Mouse (Mus musculus) adrenal gland, adult 8-10 months (tissue): ENCODE measurements around the gene Slc51a. TPM values are rescaled to one million over a fixed set of nuclear protein-coding genes. Genes with fewer than 3 reads are reported as not detected.

ENCODE experiments used
- DNase-seq: peaks from one replicate; pipeline ENCODE4 v3.0.0; 2022
- total RNA-seq, 4 experiments: library from RNA; stranded (reverse); gene quantifications; 2 replicates each; pipeline ENCODE4 v1.2.4; 2022

Slc51a gene
- total RNA-seq: under 1 TPM; 0.22 to 0.34 (median 0.27) TPM

DNA sequence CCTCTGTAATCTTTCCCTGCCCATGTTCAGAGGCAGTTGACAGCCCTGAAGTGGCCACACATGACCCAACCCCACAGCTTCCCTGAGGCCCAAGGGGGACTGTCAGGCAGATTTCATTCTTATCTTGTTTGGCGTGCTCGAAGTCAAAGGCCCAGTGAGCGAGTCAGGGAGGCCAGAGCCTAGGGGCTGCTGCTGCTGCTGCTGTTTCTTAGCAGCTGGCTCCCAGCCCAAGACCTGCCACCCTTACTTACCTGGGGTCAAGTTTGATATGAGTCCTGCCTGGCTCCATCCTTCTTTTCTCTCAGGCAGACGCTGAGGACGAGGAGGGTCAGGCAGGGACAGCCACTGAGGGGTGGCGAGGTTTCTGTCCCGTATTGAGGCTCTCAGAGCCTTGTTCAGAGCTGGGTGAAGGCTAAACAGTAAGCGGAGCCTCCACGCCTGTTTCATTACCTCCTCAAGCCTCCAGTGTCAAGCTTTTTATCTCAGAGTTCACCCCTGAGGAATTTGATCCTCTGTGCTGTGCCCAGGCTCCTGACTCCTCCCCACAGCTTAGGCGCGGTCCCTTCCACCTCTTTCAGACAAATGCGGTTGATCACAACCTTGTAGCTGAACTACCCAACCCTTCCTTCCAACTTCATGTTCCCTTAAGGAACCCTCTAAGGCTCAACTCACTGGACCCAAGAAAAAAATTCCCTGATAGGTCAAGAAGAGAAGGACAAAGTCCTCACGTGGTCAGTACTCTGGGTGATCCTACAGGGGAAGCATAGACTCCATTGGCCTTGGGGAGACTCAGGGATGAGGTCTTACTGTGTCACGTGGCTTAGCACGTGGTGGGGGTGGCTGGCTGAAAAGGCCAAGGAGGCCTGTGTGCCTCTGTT is at the start of gene Slc51a:
Gene Slc51a (minus strand): TSS at position 646 of the 878 bp plus-strand sequence.
- no peak for DNase-seq

DNA sequence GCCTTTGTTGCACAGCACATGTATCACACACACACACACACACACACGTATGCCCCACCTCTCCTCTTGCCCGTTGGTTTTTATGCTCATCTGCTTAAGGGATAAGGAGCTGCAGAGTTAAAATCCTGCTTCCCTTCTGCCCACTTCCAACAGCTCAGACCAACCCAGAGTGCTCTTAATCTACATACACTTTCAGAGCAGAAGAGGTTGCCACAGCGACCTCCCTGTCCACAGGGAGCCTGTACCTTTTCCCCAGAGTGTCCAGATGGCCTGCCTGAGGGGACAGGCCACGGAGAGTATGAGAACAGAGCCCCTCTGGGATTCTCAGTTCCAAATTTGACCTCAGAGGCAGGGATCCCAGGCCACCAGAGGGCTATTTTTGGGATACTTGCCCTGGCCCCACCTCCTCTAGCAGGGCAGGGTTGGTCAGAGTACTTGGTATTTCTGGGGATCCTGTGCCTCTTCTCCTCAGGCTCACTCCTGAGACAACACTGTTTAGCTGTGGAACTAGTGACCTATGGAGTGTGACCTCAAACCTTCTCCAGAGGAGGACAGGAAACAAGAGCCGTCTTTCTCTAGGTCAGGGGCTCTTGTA is 47.6 kb upstream of the Slc51a start:
- no peak for DNase-seq

DNA sequence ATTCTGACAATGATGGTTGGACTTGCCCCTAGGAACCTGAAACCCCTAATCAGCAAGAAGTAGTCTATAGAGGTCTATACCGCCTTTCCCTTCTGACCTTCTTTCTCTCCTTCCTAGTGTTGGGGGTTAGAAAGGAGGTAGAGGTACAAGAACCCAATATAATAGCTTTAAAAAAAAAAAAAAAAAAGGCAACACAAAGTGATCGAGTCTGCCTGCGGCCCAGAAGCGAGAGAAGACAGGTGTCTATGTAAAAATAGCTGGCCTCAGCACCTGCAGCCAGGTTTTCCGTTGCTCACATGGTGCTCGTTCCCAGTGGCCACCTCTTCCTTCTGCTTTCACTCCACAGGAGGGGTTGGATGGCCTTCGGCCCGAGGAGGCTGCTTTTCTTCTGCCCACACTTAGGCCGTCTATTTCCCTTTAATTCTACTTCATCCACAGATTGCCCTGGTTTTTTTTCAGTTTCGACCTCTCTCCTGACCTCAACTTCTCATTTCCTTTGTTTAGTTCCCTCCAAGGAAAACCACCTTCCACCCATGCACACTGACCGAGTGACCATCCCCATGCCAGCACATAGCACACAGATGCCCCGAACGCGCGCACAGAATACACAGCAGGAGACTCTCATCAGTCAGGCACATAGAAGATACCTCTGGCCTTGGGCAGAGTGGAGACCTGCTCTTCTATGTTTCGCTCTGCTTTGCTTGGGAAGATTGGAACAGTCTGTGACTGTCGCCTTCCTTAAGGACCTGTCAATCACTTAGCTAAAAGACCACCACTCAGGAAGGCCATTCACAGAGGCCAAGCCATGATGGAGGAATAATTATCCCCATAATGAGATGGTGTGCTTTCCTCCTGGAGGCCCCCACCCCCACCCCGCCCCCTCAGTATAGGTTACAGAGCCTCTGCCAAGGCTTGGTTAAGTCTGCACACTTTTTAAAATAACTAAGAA is 45.5 kb upstream of the Slc51a start:
- DNase-seq: no peak

- DNase-seq: no peak
These were observed 39.2 kb upstream of the Slc51a start for GRCm38 (mm10) chr16:32526906-32527305.

DNA sequence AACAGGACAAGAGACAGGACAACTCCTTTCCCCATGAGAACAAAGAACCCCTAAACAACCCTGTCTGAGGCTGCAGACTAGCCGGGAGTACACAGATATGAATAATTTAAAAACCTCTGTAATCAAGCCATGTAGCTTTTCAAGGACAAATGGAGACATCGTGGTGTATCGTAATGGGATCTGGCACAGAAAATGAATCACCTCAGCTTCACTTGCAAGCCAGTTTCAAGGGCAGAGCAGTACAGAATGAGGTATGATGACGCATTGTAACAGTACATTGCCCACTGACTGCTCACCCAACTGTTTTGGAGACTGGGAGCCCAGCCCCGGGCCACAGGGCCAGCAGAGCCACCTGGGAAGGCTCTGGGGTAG is 36.6 kb upstream of the Slc51a start:
- DNase-seq: peak; percentile 71

DNA sequence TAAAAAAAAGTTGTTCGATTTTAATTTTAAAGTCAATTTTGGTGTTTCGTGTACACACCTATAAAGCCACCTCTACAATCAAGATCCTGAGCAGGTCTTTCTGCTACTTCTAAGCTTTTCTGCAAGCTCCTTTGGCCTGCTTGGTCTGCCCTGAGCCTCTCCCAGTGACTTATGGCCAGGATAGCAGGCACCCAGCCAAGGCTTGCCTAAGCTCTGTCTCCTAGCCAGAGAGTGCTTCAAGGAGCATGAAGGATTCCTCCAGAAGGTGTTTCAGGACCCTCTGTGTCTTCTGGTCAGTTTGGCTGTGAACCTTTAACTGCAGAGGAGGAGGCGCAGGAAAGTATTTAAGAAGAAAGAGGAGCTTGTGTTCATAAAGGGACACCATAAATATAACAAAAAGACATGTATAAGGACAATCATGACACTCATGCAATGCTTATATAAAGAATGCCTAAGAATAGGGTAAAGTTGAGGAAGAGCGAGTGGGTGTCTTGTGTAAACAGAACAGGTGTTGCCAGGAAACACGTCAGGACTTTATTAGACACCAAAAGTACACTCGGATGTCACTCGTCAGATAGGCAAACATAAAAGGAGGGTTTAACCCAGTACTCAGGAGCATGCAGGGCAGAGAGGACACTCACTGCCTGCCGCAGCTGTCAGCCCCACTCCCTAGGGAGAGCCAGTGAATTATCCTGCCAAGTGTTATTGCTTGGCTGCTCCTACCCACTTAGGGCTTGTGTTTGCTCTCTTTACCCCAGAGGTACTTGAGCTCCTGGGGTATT is 36.0 kb upstream of the Slc51a start:
- DNase-seq: peak; percentile 80

GRCm38 (mm10) chr16:32522578-32523194 is 35.0 kb upstream of the Slc51a start:
- no peak for DNase-seq

DNA sequence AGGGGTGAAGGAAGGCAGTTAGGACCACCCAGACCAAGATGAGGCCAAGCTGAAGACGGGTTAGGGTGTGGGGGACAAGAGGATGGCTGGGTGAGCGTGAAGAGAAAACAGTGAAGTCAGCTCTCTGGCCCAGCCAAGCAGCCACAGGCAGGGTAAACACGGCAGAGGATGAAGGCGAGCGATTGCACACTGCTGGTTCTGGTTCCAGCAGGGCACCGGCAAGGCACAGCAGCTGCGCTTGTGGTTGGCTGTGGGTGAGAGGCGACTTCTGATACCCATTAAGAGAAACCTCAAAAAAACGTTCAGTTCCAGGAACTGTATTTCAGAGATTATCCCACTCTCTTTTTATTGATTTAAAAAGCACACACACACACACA is 32.7 kb upstream of the Slc51a start:
- DNase-seq: no peak

GRCm38 (mm10) chr16:32519656-32520371 is 32.1 kb upstream of the Slc51a start:
- no peak for DNase-seq

DNA sequence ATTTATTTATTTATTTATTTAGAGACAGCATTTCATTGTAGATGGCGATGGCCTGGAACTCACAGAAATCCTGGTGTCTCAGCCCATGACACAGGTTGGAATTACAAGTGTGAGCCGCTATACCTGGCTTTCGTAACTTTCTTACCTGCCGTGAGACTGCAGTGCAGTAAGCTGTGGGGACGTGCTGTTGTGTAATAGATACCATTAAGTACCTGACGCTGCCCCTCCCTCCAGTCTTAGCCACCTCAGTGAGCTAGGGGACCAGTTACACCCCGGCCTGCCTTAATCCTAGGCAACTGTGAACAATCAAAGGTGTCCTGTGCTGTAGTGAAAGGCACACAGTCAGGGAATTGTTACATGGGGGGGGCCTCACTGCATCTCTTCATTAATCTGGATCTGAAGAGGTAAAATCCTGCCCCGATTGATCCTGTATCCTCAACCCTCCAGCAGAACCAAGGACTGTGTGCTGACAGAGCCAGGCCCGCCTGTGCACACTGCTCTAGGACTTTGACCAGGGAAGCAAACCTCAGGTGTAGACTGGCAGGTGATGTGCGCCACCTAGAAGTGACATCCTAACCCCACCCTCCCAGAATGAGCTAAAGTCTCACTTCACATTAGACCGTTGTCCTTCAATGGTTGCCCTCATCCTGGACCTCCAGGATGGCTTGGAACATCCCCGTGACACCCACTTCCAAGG is 30.3 kb upstream of the Slc51a start:
- no peak for DNase-seq

DNA sequence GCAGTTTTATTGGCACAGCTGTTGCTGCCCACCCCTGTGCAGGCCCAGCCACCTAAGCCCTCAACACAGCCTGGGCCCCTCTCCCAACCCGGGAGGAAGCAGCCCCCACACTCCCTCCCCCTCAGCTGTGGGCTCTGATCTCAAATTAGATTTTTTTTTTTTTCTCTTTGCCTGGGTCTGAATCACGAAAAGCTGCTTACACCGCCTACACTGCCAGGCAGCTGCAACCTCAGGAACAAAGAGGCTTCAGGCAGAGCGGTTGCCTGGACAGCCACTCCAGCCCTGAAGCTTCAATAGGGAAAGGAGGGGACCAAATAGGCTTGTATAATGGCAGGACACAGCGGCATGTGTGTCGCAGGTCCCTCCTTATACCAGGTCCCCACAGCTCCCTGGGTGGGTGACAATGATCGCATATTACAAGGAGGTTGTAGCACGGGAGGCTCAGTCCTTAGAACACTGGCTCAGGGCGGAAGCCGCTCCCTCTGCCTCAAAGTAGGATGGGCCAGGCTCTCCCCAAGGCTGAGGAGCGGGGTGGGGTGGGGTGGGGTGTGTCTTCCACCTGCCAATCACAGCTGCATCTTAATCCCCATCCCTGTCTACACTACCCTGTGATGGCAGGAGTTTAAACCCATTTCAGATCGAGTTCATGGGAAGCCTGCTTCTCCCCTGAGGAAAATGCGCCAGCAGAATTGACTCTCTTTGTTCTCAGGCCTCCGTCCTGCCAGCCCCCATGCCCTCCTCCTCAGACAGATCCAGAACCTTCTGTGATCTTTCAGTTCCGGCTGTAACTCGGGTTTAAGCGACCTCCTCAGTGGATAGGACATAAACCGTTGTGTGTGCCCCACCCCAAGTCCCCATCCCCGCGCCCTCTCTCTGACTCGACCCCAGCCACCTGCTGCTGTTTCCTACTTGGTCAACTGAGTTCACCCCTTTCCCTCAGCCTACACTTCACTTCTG is 28.6 kb upstream of the Slc51a start:
- no peak for DNase-seq

DNA sequence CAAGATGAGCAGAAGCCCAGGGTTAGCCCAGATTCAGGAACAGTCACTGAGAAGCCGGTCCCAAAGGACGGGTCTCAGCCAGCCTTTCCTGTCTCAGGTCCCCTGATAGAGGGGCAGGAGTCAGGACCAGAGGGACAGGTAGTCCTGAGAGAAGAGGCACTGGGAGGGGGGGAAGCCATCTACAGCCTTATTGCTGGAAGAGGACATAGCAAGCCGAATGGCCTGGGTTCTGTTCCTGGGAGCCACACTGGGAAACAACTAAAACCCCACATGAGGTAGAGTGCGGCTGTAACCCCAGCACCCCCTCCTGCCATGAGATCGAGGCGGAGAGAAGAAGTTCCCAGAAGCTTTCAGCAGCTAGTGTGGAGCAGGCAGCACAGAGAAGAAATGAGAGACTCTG is 26.3 kb upstream of the Slc51a start:
- DNase-seq: no peak

- DNase-seq: no peak
These were observed 25.7 kb upstream of the Slc51a start for GRCm38 (mm10) chr16:32513401-32513800.

DNA sequence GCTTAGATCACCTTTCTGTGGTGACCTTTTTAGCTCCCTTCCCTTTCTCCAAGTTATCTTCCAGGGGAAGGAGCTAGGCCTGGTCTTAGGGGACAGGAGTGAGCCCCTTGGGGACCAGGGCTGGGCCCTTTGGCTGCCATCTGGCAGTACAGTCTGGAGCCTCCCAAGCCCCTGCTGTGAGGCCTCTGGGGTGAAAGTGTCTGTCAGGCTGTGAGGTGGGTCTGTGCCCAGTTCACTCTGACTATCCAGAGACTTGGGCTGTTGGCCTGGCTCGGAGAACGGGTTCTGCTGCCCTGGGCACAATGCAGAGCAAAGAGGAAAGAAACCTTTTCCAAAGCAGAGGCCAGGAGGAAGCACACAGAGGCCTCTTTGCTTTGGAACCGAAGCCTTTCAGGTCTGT is 25.2 kb upstream of the Slc51a start:
- no peak for DNase-seq

DNA sequence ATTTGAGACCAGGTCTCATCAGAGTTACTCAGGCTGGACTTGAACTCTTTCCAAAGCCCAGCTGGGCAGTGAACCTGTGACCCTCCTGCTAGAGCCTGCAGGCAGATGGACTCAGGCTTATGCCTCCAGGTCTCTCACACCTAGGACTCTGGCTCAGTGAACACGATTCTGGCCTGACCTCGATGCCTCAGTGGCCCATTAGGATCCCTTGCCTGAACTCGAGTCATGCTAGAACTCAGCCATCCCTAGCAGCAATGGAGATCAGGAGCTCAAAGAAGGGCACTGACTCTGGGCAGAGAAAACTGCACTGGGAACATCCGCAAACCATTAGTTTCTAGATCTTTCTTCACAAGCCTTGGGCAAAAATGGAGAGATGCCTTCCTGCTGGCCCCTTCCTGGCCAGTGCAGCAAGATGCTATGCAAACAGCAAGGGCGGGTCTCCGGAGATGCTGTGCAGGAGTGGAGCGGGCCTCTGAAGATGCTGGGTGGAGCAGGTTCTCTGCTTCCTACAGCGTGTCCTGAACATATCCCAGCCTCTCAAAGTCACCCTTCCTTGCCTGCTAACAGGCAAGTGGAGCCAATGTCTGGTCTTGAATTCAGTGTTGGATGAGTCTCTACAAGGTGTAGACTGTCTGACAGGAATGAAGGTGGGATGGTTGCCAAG is 24.3 kb upstream of the Slc51a start:
- DNase-seq: no peak

- DNase-seq: no peak
These were observed 23.7 kb upstream of the Slc51a start for GRCm38 (mm10) chr16:32511338-32511734.

GRCm38 (mm10) chr16:32510399-32511337 is 23.0 kb upstream of the Slc51a start:
- no peak for DNase-seq
